Mouse (Mus musculus) CD4-positive, CD25-positive, alpha-beta regulatory T cell, adult 4 months (primary cell): Measurements from ENCODE around the gene Plxdc1. TPM values are rescaled to one million over a fixed set of nuclear protein-coding genes. Genes with fewer than 3 reads are reported as not detected.

Experiments
- ATAC-seq: one replicate; pipeline ENCODE4 v1.8.0; 2017
- polyA plus RNA-seq, 2 experiments: library from polyadenylated mRNA; unstranded; fragments of 100-300 nt; shearing (Covaris generic); gene quantifications; one replicate each; pipeline ENCODE4 v1.2.1; 2017

The Plxdc1 gene
- polyA plus RNA-seq, 2 experiments from 2014 or later: 1.8 to 3.7 TPM

GRCm38 (mm10) chr11:97913111-97913510 is 73.1 kb downstream of the Plxdc1 start:
- ATAC-seq: no peak

GRCm38 (mm10) chr11:97908634-97909348 is 77.5 kb downstream of the Plxdc1 start:
- no peak for ATAC-seq

GRCm38 (mm10) chr11:97907935-97908334 is 78.3 kb downstream of the Plxdc1 start:
- ATAC-seq: no peak

GRCm38 (mm10) chr11:97906905-97907304 is 79.3 kb downstream of the Plxdc1 start:
- no peak for ATAC-seq

GRCm38 (mm10) chr11:97905941-97906340 is 80.3 kb downstream of the Plxdc1 start:
- ATAC-seq: no peak

- ATAC-seq: no peak
Observed at GRCm38 (mm10) chr11:97905540-97905939, 80.7 kb downstream of the Plxdc1 start.

- ATAC-seq: no peak
Observed at GRCm38 (mm10) chr11:97904801-97905200, 81.4 kb downstream of the Plxdc1 start.

GRCm38 (mm10) chr11:97901806-97902205 is 84.4 kb downstream of the Plxdc1 start:
- no peak for ATAC-seq

- peak; percentile 77 for ATAC-seq
Observed at GRCm38 (mm10) chr11:97899822-97900221, 86.4 kb downstream of the Plxdc1 start.

- no peak for ATAC-seq
Observed at GRCm38 (mm10) chr11:97897568-97898185, 88.6 kb downstream of the Plxdc1 start.

GRCm38 (mm10) chr11:97896655-97897054 is 89.6 kb downstream of the Plxdc1 start:
- no peak for ATAC-seq

GRCm38 (mm10) chr11:97891821-97892220 is 94.4 kb downstream of the Plxdc1 start:
- no peak for ATAC-seq

- no peak for ATAC-seq
Observed at GRCm38 (mm10) chr11:97885296-97885915, 100.8 kb downstream of the Plxdc1 start.

GRCm38 (mm10) chr11:97884601-97885185 is 101.6 kb downstream of the Plxdc1 start:
- no peak for ATAC-seq

GRCm38 (mm10) chr11:97883918-97884600 is 102.2 kb downstream of the Plxdc1 start, which contains the start of gene Fbxo47:
TSS of gene Fbxo47 (minus strand) at chr11:97884154.
- ATAC-seq: peak; percentile 91

GRCm38 (mm10) chr11:97883542-97883917 is 102.7 kb downstream of the Plxdc1 start:
- ATAC-seq: peak; percentile 57

- no peak for ATAC-seq
Observed at GRCm38 (mm10) chr11:97880362-97880761, 105.9 kb downstream of the Plxdc1 start.

GRCm38 (mm10) chr11:97877341-97877740 is 108.9 kb downstream of the Plxdc1 start:
- ATAC-seq: no peak

- no peak for ATAC-seq
Observed at GRCm38 (mm10) chr11:97874396-97874795, 111.8 kb downstream of the Plxdc1 start.
